Mouse (Mus musculus) heart, embryonic 15.5 days (tissue): ENCODE measurements at regions not wholly inside any gene's neighbourhood (a gene's known extent, or its start where the extent isn't known, plus 50 kb on each side); places are given as distances from the start of the nearest gene placed in this dataset.
"Not testable (repeated sequence)": the region's sequence is repeated elsewhere in the genome, so short reads cannot be mapped to it uniquely, and the experiment has no call there.

Experiments
- ATAC-seq: fragments of 200-750 bp; cut with Nextera tagmentation; replicated peaks from 2 replicates; pipeline ENCODE4 v1.8.0; 2017; ENCODE audit warnings: low read depth, moderate TSS enrichment; ENCODE audit not compliant: insufficient number of reproducible peaks, insufficient read depth, low FRiP score
- H3K27ac ChIP-seq: fragments of 300-500 bp; sonication (generic); 2 replicates; pipeline ENCODE4 v1.5.1; 2015; ENCODE audit warnings: mild to moderate bottlenecking, inconsistent platforms
- H3K27me3 ChIP-seq: fragments of 300-500 bp; sonication (generic); 2 replicates; pipeline ENCODE4 v1.6.1; 2015; ENCODE audit warnings: inconsistent platforms
- H3K36me3 ChIP-seq: fragments of 300-500 bp; sonication (generic); 2 replicates; pipeline ENCODE4 v1.6.1; 2015; ENCODE audit warnings: mild to moderate bottlenecking, inconsistent platforms
- H3K4me1 ChIP-seq: fragments of 300-500 bp; sonication (generic); replicated peaks from 2 replicates; pipeline ENCODE4 v1.6.1; 2015; ENCODE audit warnings: inconsistent platforms
- H3K4me2 ChIP-seq: fragments of 300-500 bp; sonication (generic); 2 replicates; pipeline ENCODE4 v1.6.1; 2015; ENCODE audit warnings: inconsistent platforms, mild to moderate bottlenecking, moderate library complexity
- H3K4me3 ChIP-seq: fragments of 300-500 bp; sonication (generic); 2 replicates; pipeline ENCODE4 v1.5.1; 2015; ENCODE audit warnings: mild to moderate bottlenecking, inconsistent platforms
- H3K9ac ChIP-seq: fragments of 300-500 bp; sonication (generic); 2 replicates; pipeline ENCODE4 v1.6.1; 2015; ENCODE audit warnings: mild to moderate bottlenecking, inconsistent platforms
- H3K9me3 ChIP-seq: fragments of 300-500 bp; sonication (generic); replicated peaks from 2 replicates; pipeline ENCODE4 v1.6.1; 2016; ENCODE audit warnings: inconsistent platforms
- WGBS: fragments of 180-500 bp; shearing (Covaris S2); methylation state at CpG from one replicate; pipeline ENCODE4 v1.1.7; 2015; ENCODE audit warnings: mixed read lengths; 5-methylcytosine and 5-hydroxymethylcytosine counted together

DNA sequence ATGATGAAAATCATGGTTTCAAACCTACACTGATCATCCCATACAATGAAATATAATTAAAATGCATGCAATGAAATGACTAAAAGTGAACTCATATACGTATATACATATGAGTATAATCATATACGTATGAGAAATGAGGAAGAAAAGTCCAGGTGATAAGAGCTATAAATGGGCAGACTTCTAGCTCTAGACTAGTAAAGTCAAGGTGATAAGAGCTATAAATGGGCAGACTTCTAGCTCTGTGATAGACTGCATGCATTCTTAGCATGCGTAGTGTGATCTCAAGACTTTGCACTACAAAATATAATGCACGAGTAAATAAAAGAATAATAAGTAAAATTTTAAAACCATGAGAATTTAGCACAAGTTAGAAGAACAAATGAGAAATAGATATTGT lies 606.2 kb upstream of the Gpc5 start:
- Histone ChIP-seq H3K4me1 (no peaks in the 10 kb centered on the region), H3K4me3 (no peak overlapping the region), H3K9ac (no peak overlapping the region), H3K4me2 (no peak overlapping the region), H3K9me3 (no peaks in the 10 kb centered on the region), H3K36me3 (no peaks in the 10 kb centered on the region), H3K27me3 (no peaks in the 10 kb centered on the region), H3K27ac (no peak overlapping the region)
- WGBS = 82% methylated on average over 4 of the region's 4 CpGs
- ATAC-seq = no peak

DNA sequence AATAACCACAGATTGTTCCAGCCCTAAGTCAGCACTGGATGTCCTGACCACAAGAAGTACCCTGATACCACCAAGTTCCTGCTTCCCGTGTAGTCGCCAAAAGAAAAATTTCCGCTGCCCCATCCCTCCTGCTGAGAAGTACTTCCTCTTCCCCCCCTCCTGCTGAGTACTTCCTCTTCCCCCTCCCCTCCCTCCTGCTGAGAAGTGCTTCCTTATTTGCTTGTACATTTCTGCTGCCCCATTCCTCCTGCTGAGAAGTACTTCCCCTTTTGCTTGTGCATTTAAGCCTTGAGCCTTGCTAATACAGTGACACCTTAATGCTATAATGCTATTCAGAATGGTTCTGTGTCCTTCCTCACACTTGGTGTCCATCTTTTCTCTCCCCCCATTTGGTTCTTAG lies 598.6 kb upstream of the Gpc5 start:
- not testable (repeated sequence) for H3K36me3 ChIP-seq, H3K4me2 ChIP-seq, H3K27me3 ChIP-seq, H3K4me3 ChIP-seq, H3K9ac ChIP-seq, H3K4me1 ChIP-seq, H3K27ac ChIP-seq, H3K9me3 ChIP-seq, ATAC-seq
- 94% methylated on average over 3 of the region's 3 CpGs for WGBS

DNA sequence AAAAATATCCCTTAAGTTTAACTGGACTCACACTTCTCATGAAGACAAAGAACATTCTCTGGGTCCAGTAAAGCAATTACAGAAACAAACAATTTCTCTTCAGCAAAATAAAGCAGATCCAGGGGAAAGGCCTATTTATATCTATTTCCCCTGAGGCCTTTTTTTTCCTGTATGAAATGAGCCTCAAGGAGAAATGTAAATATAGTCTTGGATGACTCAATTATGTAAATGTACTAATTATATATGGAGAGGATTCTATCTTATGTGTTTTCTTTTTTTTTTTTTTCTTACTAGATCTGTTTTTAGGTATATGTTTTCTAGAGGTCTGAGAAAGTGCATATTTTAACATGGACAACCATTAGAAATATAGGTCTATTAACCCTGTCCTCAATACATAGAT lies 587.0 kb upstream of the Gpc5 start:
- ATAC-seq = no peak
- no peaks in the 10 kb centered on the region for H3K4me1 ChIP-seq
- no peaks in the 10 kb centered on the region for H3K27me3 ChIP-seq
- no peak overlapping the region for H3K9ac ChIP-seq
- no peaks in the 10 kb centered on the region for H3K9me3 ChIP-seq
- H3K27ac ChIP-seq = no peak overlapping the region
- no peak overlapping the region for H3K4me2 ChIP-seq
- no peaks in the 10 kb centered on the region for H3K36me3 ChIP-seq
- H3K4me3 ChIP-seq = no peak overlapping the region

DNA sequence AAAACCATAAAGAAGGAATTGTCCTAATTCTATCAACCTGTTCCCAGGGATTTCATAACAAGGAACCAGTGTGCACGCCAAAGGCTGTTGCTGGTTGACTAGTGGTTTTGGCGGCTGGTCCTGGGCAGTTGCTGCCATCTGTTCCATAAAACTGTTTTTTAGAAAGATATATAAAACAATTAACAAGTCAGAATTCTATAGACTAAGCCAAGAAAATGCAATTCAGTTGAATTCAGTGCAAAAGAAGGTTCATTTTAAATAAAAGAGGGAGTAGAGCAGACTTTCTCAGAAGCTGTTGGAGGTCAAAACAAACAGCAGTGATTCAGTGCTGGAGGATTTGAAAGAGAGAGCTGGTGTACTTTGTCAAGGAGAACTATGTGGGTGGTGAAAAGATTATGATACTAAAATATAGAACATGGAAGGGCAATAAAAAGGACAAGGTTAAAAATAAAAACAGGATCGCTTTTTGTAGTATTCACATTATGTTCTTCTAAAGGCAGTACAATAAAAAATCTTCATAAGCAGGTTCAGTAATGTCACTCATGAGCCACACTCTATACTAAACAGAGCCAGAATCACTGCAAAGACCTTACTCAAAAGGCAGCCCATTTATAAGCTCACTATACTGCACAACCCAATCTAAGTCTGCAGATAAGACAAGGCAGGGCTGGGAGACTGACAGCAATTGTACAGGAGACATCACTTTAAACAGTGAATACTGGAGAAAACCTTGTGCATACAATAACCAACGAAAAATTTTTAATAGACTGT lies 543.9 kb upstream of the Gpc5 start:
- no peak for ATAC-seq

DNA sequence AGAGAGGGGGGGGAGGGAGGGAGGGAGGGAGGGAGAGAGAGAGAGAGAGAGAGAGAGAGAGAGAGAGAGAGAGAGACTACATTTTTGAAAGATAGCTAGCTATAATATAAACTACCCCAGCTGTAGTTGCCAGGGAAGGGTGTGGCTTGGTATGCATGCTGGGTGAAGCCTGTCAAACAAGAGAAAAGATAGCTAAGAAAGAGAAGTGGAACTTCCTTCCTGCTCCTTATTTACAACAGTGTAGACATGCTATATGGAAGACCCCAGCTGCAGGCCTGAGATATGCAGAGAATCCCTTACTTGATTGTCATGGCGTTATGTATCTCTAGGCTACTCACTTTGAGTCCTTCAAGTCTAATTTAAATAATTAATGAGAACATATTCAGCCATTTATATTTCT lies 542.9 kb upstream of the Gpc5 start:
- WGBS = 72% methylated on average over 1 of the region's 1 CpGs
- ATAC-seq = no peak

More for the DNA sequence above, 543.9 kb upstream of the Gpc5 start:
- Histone ChIP-seq H3K4me1 (no peaks in the 10 kb centered on the region), H3K27ac (no peak overlapping the region), H3K4me2 (no peak overlapping the region), H3K36me3 (no peaks in the 10 kb centered on the region), H3K27me3 (no peaks in the 10 kb centered on the region), H3K9ac (no peak overlapping the region), H3K9me3 (no peaks in the 10 kb centered on the region), H3K4me3 (no peak overlapping the region)
- WGBS = 71% methylated on average over 4 of the region's 4 CpGs

DNA sequence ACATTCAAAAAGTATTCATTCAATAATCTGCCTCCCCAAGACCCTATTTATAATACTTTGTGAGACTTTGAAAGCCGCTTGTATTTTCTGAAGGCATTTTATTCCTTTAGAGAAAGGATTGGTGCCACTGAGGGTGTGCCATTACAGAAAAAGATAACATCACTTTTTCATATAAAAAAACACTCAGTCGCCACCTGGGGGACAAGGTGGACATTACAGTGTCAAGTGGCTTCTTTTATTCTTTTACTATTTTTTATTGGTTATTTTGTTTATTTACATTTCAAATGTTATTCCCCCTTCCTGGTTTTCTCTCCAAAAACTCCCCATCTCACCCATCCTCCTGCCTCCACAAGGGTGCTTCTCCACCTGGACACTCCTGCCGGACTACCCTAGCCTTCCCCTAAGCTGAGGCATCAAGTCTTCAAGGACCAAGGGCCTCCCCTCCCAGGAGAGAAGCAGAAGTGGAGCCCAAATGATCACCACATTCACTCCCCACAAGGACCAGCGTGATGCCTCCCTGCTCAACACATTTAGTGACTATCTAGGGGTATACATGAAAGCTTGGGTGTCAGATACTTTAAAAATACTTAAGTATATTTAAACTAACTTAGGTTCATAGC lies 525.5 kb upstream of the Gpc5 start:
- H3K9me3 ChIP-seq = no peaks in the 10 kb centered on the region
- no peak overlapping the region for H3K4me3 ChIP-seq
- 50% methylated on average over 4 of the region's 4 CpGs for WGBS
- H3K4me2 ChIP-seq = no peak overlapping the region
- no peaks in the 10 kb centered on the region for H3K4me1 ChIP-seq
- no peak overlapping the region for H3K27ac ChIP-seq
- ATAC-seq = no peak
- no peaks in the 10 kb centered on the region for H3K36me3 ChIP-seq
- no peak overlapping the region for H3K9ac ChIP-seq
- H3K27me3 ChIP-seq = no peaks in the 10 kb centered on the region

More for the DNA sequence above, 542.9 kb upstream of the Gpc5 start:
- H3K9ac ChIP-seq = no peak overlapping the region
- H3K36me3 ChIP-seq = no peaks in the 10 kb centered on the region
- H3K4me2 ChIP-seq = no peak overlapping the region
- no peaks in the 10 kb centered on the region for H3K9me3 ChIP-seq
- H3K4me3 ChIP-seq = no peak overlapping the region
- H3K27ac ChIP-seq = no peak overlapping the region
- no peaks in the 10 kb centered on the region for H3K27me3 ChIP-seq
- H3K4me1 ChIP-seq = no peaks in the 10 kb centered on the region

DNA sequence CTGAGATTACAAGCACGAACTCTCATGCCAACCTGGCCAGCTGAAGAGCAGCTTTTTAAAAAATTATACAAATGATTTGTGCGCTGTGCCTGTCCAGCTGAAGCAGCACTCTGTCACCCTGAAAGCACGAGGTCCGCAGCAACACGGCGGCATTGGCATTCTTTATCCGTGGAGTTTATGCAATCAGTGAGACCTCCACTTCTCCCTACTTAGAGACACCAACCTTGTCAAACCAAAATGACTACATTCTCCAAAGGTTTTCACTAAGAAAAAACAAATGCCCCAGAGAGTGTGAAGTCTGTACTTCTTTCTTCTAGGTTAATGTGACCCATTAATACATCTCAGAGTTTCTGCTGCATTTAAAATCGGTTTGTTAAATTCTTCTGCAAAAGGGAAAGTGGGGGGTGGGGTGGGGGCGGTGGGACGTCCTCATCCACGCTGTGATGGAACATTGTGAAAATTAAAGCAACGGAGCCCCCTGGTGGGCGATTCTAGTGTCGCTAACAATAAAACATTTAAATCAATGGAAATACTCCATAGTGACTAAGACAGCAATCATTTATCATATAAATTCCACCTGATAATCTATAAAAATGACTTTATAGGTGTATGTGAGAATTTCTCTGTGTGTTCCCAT lies 524.2 kb upstream of the Gpc5 start:
- Histone ChIP-seq H3K9ac (no peak overlapping the region), H3K27ac (no peak overlapping the region)
- 19% methylated on average over 14 of the region's 14 CpGs for WGBS

DNA sequence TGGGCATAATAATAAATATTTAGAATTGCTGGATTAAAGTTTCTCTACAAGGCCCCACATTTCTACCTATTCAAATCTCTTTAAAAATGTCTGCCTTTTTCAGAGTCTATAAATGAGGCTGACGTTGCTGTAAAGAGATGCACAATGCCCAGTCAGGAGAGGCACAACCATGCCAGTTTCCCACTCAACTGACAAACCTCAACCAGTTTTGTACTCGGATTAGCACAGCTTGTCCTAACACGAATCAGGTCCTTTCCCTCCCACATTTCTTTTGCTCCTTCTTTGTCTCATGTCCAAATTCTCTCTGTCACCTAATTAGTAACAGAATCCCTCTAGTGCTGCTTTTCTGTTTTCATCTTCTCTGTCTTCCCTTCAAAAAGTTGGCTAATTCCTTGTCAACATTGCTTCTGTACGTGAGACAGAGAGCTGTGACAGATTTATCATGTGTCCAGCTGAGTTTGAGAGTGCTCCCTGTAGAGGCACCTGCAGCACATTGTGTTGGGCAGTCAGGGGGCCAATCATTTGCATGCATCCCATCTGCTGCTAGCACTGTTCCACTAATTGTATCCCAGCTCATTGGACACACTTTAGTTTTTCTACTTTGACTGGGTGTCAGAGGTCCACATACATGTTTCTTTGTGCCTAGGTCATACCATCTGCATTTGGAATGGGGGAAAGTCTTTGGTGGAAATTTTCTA lies 504.5 kb upstream of the Gpc5 start:
- 42% methylated on average over 4 of the region's 4 CpGs for WGBS
- Histone ChIP-seq H3K4me3 (no peak overlapping the region), H3K9me3 (no peaks in the 10 kb centered on the region), H3K4me1 (no peaks in the 10 kb centered on the region), H3K27me3 (no peaks in the 10 kb centered on the region), H3K4me2 (no peak overlapping the region), H3K9ac (no peak overlapping the region), H3K27ac (no peak overlapping the region), H3K36me3 (no peaks in the 10 kb centered on the region)
- no peak for ATAC-seq

More for the DNA sequence above, 524.2 kb upstream of the Gpc5 start:
- ATAC-seq = no peak
- Histone ChIP-seq H3K9me3 (no peaks in the 10 kb centered on the region), H3K27me3 (no peaks in the 10 kb centered on the region), H3K4me2 (peak overlapping the region; percentile 47), H3K36me3 (no peaks in the 10 kb centered on the region), H3K4me3 (peak overlapping the region; percentile 16), H3K4me1 (no peaks in the 10 kb centered on the region)

DNA sequence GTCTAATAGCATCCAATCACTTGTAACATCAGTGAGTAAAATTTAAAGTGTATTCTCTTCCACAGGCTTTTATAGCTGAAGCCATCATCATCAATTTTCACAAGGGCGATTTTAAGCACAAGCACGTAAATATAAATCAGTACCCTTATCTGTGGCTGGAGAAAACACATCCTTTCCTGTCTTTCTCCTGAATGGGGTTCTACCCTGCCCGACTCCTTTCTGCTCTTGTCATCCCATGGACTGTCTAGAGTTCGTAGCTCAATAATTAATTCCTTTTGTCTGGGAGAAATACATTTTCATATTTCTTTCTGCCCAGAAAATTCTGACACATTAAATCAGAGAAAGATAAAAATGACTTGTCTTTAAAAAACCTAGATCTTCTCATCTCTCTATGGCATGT lies 482.7 kb upstream of the Gpc5 start:
- H3K4me3 ChIP-seq = no peak overlapping the region
- ATAC-seq = no peak
- H3K4me2 ChIP-seq = no peak overlapping the region
- no peaks in the 10 kb centered on the region for H3K4me1 ChIP-seq
- 64% methylated on average over 4 of the region's 4 CpGs for WGBS
- H3K36me3 ChIP-seq = no peaks in the 10 kb centered on the region
- no peak overlapping the region for H3K27ac ChIP-seq
- no peak overlapping the region for H3K9ac ChIP-seq
- no peaks in the 10 kb centered on the region for H3K9me3 ChIP-seq
- H3K27me3 ChIP-seq = no peaks in the 10 kb centered on the region

DNA sequence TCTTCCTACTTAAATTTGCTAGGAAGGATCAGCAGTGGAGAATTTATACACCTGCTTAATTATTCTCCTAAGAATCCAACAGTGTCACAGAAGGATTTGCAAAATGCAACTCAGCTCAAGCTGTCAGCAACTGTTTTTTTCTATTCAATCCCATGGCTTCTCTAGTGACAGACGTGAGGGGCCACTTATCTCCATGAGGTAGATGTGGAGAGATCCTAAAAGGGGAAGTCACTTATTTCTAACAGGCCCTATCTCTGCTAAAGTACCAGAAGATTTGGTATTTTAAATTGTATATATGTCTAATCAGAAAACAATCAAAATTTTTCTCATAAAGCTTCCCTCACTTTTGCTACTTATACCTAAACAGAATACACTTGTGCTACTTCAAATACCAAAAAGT lies 479.6 kb upstream of the Gpc5 start:
- no peak for ATAC-seq
- Histone ChIP-seq H3K27me3 (no peaks in the 10 kb centered on the region), H3K9me3 (no peaks in the 10 kb centered on the region), H3K4me1 (no peaks in the 10 kb centered on the region), H3K9ac (no peak overlapping the region), H3K4me2 (no peak overlapping the region), H3K27ac (no peak overlapping the region), H3K4me3 (no peak overlapping the region), H3K36me3 (no peaks in the 10 kb centered on the region)
- 26% methylated on average over 1 of the region's 1 CpGs for WGBS

DNA sequence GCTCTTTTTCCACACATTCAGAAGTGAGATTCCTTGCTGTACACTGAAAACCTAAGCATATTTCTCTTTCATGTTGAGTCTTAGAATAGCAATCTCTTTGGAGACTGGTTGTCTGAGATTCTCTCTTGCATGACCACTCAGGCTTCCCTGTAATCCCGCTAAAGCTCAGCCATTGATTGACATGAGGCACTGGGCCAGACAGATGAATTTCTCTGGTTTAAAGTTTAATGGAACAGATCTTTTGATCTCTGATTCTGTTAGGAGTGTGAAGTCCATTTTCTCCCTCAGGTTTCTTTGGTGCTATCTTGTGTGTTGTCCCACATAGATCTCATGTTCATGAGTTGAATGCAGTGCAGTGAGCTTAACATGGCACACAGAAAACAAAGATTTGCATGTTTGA lies 435.4 kb upstream of the Gpc5 start:
- H3K9me3 ChIP-seq = no peaks in the 10 kb centered on the region
- no peak overlapping the region for H3K27ac ChIP-seq
- H3K4me3 ChIP-seq = no peak overlapping the region
- ATAC-seq = no peak
- H3K4me2 ChIP-seq = no peak overlapping the region
- no peaks in the 10 kb centered on the region for H3K36me3 ChIP-seq
- no peak overlapping the region for H3K9ac ChIP-seq
- H3K27me3 ChIP-seq = no peaks in the 10 kb centered on the region
- no peaks in the 10 kb centered on the region for H3K4me1 ChIP-seq
- 51% methylated on average over 1 of the region's 1 CpGs for WGBS
